Mouse (Mus musculus): Measurements from ENCODE around the gene Prkcg. TPM values are rescaled to one million over a fixed set of nuclear protein-coding genes. Genes with fewer than 3 reads are reported as not detected.
"Not testable (repeated sequence)": the region's sequence is repeated elsewhere in the genome, so short reads cannot be mapped to it uniquely, and the experiment has no call there.

Prkcg gene
- polyA plus RNA-seq, 1 experiment from 2014 or later: 0.73 TPM

DNA sequence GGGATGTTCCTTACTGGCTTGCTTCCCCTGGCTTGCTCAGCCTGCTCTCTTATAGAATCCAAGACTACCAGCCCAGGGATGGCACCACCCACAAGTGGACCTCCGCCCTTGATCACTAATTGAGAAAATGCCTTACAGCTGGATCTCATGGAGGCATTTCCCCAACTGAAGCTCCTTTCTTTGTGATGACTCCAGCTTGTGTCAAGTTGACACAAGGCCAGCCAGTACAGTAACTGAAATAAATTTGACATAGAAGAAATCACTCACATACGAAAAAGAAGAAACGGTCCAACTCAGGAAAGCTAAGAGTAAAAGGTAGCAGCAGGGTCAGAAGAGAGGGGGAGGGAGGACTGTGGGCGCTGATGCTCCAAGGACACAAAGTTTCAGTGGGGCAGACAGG is 12.2 kb upstream of the Prkcg start:
- WGBS: 32% methylated on average over 4 of the region's 4 CpGs
- H3K9me3 ChIP-seq, H3K9ac ChIP-seq: not testable (repeated sequence)

DNA sequence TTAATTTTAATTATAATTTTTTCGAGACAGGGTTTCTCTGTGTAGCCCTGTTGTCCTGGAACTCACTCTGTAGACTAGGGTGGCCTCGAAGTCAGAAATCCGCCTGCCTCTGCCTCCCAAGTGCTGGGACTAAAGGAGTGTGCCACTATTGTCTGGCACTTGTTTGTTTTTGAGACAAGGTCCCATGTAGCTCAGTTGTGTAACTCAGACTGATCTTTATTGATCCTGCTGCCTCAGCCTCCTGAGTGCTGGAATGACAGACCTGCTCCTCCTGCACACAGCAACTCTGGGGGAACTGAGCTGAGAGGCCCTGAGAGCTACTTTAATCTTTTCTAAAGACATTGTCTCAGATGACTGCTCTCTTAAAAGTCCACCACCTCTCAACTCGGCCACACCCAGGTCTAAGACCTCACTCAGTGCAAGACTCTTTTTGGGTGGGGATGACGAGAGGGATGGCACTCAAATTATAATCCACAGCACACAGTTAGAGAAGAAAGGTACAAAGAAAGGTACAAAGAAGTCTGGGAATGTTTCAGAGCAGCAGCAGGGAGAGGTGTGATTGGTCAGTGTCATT is 8.8 kb upstream of the Prkcg start:
- Histone ChIP-seq H3K4me3 (replicated peaks) (no peak overlapping the region), H3K4me1 (peaks cover 5% of the 10 kb centered on the region; the same call in 1 of the 2 replicates), H3K36me3 (replicated peaks) (no peaks in the 10 kb centered on the region), H3K9me3 (no peaks in the 10 kb centered on the region), H3K9ac (no peak overlapping the region), H3K27ac (no peak overlapping the region), H3K4me2 (no peak overlapping the region), H3K27me3 (no peaks in the 10 kb centered on the region)
- WGBS: 61% methylated on average over 5 of the region's 5 CpGs
- no peak for ATAC-seq (ENCODE audit: low FRiP score)

More for the DNA sequence above, 12.2 kb upstream of the Prkcg start:
- not testable (repeated sequence) for H3K4me3 ChIP-seq (replicated peaks); ATAC-seq (ENCODE audit: low FRiP score); H3K27ac ChIP-seq; H3K4me1 ChIP-seq; H3K36me3 ChIP-seq (replicated peaks); H3K4me2 ChIP-seq; H3K27me3 ChIP-seq

DNA sequence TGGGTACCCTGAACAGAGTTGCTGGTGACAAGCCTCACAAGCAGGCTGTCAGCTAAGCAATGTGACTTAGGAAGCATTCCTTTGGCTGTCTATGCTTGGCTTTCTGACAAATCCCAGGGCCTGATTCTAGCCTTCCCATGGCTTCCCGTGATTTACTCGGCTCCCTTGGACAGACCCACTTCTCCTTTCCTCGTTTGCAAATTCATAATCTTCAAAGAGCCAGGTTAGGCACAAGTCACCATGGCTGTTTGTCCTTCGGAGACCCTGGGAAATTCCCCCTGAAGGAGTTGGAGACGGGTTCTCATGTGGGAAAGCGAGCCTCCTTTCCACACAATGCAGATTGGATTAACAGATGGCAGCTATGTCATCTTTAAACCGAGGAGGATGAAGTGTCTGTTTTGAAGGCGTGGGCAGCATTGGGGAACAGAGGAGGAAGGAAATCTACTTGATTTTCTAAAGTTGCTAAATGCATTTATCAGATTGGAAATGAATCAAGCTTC is 8.3 kb upstream of the Prkcg start:
- Histone ChIP-seq H3K9ac (no peak overlapping the region), H3K4me2 (no peak overlapping the region), H3K4me3 (replicated peaks) (no peak overlapping the region), H3K27me3 (no peaks in the 10 kb centered on the region), H3K4me1 (peaks cover 5% of the 10 kb centered on the region; the same call in 1 of the 2 replicates), H3K9me3 (no peaks in the 10 kb centered on the region), H3K27ac (no peak overlapping the region), H3K36me3 (replicated peaks) (no peaks in the 10 kb centered on the region)
- WGBS: 53% methylated on average over 8 of the region's 8 CpGs
- ATAC-seq (ENCODE audit: low FRiP score): no peak

DNA sequence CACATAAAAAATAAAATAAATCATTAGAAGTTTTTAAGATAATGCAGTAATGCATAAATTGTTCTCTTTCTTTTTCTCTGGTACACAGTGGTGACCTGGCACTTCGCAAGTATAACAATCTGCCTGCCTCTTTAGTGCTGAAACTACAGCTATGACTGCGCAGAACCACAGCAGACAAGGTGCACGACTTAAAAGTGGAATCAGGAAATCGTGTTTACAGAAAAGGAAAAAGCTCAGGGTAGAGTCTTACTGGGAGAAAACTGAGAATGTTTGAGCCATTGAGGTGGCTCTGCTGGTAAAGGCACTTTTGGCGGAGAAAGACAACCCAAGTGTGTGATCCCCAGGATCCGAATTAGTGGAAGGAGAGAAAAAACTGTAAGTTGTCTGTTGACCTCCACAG is 7.2 kb upstream of the Prkcg start:
- no peak overlapping the region for H3K4me2 ChIP-seq
- H3K9ac ChIP-seq: no peak overlapping the region
- H3K9me3 ChIP-seq: no peaks in the 10 kb centered on the region
- H3K4me3 ChIP-seq (replicated peaks): no peak overlapping the region
- WGBS: 85% methylated on average over 6 of the region's 6 CpGs
- no peaks in the 10 kb centered on the region for H3K27me3 ChIP-seq
- no peak for ATAC-seq (ENCODE audit: low FRiP score)
- H3K27ac ChIP-seq: no peak overlapping the region
- H3K4me1 ChIP-seq: peaks cover 5% of the 10 kb centered on the region; the same call in 1 of the 2 replicates
- H3K36me3 ChIP-seq (replicated peaks): no peaks in the 10 kb centered on the region

DNA sequence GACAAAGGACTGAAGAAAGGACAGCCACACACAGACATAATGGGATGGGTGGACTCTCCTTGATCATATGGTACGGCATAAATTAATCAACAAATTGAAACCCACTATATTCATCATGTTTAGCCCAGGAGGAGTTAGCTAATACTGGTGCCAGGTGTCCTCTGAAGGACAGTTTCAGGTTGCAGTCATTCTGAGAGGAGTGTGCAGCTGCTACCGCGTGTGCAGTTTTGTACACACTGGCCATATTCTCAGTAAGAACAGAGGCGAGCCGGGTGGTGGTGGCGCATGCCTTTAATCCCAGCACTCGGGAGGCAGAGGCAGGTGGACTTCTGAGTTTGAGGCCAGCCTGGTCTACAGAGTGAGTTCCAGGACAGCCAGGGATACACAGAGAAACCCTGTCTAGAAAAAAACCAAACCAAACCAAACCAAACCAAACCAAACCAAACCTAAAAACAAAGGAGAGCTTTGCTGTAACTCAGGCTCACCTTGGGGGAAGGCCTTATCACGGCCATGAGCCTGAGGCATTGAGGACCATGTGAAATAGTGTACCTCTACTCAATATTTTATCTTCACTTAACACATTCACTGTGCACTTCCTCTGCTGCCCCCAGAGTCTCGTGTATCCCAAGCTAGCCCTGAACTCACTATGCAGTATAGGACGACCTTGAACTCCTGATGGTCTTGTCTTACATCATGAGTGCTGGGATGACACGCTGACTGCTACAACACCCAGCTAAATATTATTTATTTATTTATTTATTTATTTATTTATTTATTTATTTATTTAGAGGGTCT is 5.7 kb upstream of the Prkcg start:
- no peaks in the 10 kb centered on the region for H3K4me1 ChIP-seq
- no peak overlapping the region for H3K4me2 ChIP-seq
- H3K27me3 ChIP-seq: no peaks in the 10 kb centered on the region
- WGBS: 87% methylated on average over 11 of the region's 11 CpGs
- no peak overlapping the region for H3K4me3 ChIP-seq (replicated peaks)
- no peak overlapping the region for H3K9ac ChIP-seq
- H3K9me3 ChIP-seq: no peaks in the 10 kb centered on the region
- no peaks in the 10 kb centered on the region for H3K36me3 ChIP-seq (replicated peaks)
- no peak overlapping the region for H3K27ac ChIP-seq
- ATAC-seq (ENCODE audit: low FRiP score): no peak

DNA sequence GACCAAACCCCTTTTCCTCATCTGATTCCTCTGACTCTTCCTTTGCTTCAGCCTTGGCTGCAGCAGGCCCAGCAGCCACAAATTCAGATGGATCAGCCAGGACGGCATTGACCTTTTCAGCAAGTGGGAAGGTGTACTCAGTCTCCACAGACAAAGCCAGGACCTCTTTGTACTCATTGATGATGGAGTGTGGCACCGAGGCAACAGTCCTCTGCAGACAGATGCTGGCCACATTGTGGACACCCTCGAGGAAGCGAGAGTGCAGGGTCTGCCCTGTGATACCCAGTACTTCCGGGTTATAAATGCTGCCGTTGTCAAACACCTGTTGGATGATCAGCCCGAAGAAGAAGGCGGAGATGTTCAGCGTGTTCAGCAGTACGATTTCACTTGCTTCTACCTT is 4.4 kb upstream of the Prkcg start:
- H3K9me3 ChIP-seq: no peaks in the 10 kb centered on the region
- H3K4me2 ChIP-seq: no peak overlapping the region
- H3K27me3 ChIP-seq: no peaks in the 10 kb centered on the region
- ATAC-seq (ENCODE audit: low FRiP score): no peak
- H3K4me3 ChIP-seq (replicated peaks): no peak overlapping the region
- 84% methylated on average over 10 of the region's 10 CpGs for WGBS
- H3K36me3 ChIP-seq (replicated peaks): no peaks in the 10 kb centered on the region
- H3K27ac ChIP-seq: no peak overlapping the region
- H3K9ac ChIP-seq: no peak overlapping the region
- H3K4me1 ChIP-seq: no peaks in the 10 kb centered on the region; the same call in 1 of the 2 replicates

DNA sequence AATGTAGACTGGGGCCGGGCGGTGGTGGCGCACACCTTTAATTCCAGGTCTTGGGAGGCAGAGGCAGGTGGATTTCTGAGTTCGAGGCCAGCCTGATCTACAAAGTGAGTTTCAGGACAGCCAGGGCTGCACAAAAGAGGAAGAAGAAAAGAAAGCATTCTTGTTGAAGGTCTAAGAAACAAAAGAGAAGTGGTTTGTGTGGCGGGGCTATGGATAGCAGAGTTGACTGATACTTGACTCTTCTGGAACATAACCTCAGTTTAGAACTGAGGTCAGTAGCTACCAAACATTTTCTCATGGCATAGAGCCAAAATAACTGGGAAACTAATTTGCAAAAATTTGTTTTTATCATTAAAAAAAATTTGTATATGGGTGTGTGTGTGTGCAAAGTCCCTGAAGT is 2.9 kb upstream of the Prkcg start:
- ATAC-seq (ENCODE audit: low FRiP score): no peak
- Histone ChIP-seq H3K9me3 (no peaks in the 10 kb centered on the region), H3K27me3 (no peaks in the 10 kb centered on the region), H3K27ac (no peak overlapping the region), H3K4me3 (replicated peaks) (no peak overlapping the region), H3K4me2 (no peak overlapping the region), H3K36me3 (replicated peaks) (no peaks in the 10 kb centered on the region), H3K4me1 (peaks cover 7% of the 10 kb centered on the region), H3K9ac (no peak overlapping the region)
- 93% methylated on average over 5 of the region's 5 CpGs for WGBS

DNA sequence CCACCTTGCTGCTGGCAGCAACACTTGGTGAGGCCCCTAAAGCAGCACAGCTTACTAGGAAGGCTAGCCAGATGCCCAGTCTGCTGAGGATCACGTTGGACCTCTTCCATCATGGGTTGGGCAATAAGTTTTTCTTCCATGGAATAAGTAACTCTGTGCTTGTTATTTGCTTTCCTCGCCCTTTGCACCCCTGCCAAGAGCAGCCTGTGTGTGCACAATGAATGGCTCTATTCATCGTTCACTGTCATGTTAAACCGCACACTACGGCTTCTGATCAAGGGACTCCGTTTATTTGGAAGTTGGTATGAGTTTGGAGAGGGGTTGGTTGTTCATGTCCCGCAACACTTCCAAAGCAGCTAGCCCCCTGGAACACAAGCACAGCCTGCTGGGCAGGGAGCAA is 1.8 kb upstream of the Prkcg start:
- 53% methylated on average over 7 of the region's 7 CpGs for WGBS
- no peaks in the 10 kb centered on the region for H3K27me3 ChIP-seq
- no peak overlapping the region for H3K27ac ChIP-seq
- no peak overlapping the region for H3K4me2 ChIP-seq
- no peaks in the 10 kb centered on the region for H3K36me3 ChIP-seq (replicated peaks)
- no peak overlapping the region for H3K4me3 ChIP-seq (replicated peaks)
- no peaks in the 10 kb centered on the region for H3K9me3 ChIP-seq
- no peak for ATAC-seq (ENCODE audit: low FRiP score)
- H3K9ac ChIP-seq: no peak overlapping the region
- H3K4me1 ChIP-seq: peaks cover 12% of the 10 kb centered on the region

DNA sequence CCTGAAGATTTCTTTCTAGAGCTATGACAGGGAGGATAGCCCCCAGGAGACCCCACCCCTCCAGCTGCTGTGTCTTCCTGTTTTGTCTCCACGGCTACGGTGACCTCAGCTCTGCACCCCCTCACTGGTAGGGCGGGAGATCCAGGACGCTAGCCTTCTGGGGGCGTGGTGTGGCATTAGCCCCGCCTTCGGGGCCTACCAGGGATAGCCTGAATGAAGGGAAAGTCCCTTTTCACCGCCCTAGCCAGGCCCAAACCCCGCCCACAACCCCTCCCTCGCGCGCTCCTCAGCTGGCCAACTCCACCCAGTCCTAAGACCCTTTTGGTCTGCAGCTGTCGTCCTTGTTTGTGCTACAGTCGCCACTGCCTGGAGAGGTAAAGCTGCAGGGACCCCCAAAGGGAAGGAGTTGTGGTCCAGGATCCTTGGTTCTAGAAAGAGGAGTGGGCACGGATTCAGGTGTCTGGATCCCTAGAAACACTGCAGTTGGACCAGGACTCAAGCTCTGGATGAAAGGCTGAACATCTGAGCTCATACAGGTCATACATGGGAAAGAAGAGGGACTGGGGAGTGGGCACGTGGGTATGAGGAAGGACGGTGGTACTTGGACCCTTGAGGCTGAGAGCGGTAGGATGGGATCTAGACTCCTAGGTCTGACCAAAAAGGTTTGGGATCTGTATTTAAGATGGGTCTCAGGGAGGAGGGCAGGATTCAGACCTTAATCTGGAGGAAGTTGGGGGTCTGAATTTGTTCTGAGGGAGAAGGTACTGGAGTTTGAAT is 1.5 kb downstream of the Prkcg start:
- H3K27ac ChIP-seq: peak overlapping the region; percentile 59
- H3K9me3 ChIP-seq: no peaks in the 10 kb centered on the region
- H3K9ac ChIP-seq: peak overlapping the region; percentile 43
- peaks cover 14% of the 10 kb centered on the region for H3K36me3 ChIP-seq (replicated peaks)
- ATAC-seq (ENCODE audit: low FRiP score): peak; percentile 95
- peak overlapping the region; percentile 52 for H3K4me2 ChIP-seq
- no peaks in the 10 kb centered on the region for H3K27me3 ChIP-seq
- 1% methylated on average over 18 of the region's 18 CpGs for WGBS
- H3K4me3 ChIP-seq (replicated peaks): peak overlapping the region; percentile 39
- H3K4me1 ChIP-seq: peaks cover 19% of the 10 kb centered on the region

DNA sequence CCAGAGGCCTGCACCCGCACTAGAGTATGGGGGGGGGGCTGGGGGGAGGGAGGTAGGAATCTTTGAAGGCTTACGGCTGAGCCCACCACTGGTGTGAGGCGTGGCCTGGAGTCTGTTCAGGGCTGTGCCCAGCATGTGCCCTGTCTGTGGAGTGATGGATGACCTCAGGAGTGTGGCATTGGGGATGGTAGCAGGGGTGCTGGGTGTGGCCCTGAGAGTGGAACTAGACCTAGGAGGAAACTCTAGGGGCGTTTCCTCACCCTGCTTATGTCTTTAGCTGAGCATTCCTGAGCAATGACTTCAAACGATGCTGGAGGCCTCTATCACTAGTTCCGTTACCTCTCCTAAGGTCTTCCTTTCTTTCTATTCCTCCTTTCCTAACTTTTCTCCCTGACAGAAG is 2.2 kb downstream of the Prkcg start:
- Histone ChIP-seq H3K4me2 (peak overlapping the region; percentile 52), H3K4me3 (replicated peaks) (peak overlapping the region; percentile 39; the same call in 1 of the 2 replicates), H3K27ac (peak overlapping the region; percentile 36; the same call in 1 of the 2 replicates), H3K36me3 (replicated peaks) (peaks cover 19% of the 10 kb centered on the region), H3K9ac (peak overlapping the region; percentile 43), H3K4me1 (peaks cover 19% of the 10 kb centered on the region), H3K9me3 (no peaks in the 10 kb centered on the region), H3K27me3 (no peaks in the 10 kb centered on the region)
- 57% methylated on average over 6 of the region's 6 CpGs for WGBS
- peak; percentile 6; the same call in 1 of the 2 replicates for ATAC-seq (ENCODE audit: low FRiP score)

DNA sequence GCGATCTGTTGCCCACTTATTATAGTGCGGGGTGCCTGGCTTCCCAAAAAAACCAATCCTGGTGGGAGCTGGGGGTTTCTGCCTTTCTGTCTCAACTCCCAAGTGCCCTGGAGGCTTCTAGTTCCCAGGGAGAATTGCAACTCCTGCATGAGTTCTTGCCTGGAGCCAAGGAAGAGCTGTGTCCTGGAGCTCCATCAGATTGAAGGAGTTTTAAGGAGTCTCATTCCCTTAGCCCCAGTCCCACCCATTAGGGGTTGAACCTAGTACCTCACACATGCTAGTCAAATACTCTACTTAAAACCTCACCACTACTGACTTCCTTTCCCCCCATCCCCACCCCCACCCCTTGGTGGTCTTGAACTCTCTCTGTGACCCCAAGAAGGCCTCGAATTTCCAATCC is 2.8 kb downstream of the Prkcg start:
- Histone ChIP-seq H3K4me1 (peaks cover 19% of the 10 kb centered on the region), H3K27ac (no peak overlapping the region), H3K4me2 (no peak overlapping the region), H3K4me3 (replicated peaks) (no peak overlapping the region), H3K36me3 (replicated peaks) (peaks cover 23% of the 10 kb centered on the region), H3K9ac (no peak overlapping the region), H3K27me3 (no peaks in the 10 kb centered on the region), H3K9me3 (no peaks in the 10 kb centered on the region)
- no peak for ATAC-seq (ENCODE audit: low FRiP score)
- WGBS: 79% methylated on average over 3 of the region's 3 CpGs

DNA sequence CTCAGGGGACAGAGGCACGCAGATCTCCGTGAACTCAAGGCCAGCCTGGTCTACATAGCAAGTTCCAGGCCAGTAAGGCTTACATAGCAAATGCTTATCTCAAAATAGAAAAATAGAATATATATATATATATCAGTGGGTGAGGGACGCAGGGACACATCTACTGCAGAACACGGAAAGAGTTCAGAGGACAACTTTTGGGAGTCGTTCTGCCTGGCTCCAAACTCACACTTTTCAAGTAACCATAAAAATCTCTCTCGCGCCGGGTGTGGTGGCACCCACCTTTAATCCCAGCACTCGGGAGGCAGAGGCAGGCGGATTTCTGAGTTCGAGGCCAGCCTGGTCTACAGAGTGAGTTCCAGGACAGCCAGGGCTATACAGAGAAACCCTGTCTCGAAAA is 3.3 kb downstream of the Prkcg start:
- H3K4me2 ChIP-seq: peak overlapping the region; percentile 51
- 87% methylated on average over 12 of the region's 12 CpGs for WGBS
- not testable (repeated sequence) for ATAC-seq (ENCODE audit: low FRiP score); H3K9ac ChIP-seq; H3K9me3 ChIP-seq; H3K4me3 ChIP-seq (replicated peaks); H3K27ac ChIP-seq; H3K27me3 ChIP-seq
- peaks cover 28% of the 10 kb centered on the region for H3K36me3 ChIP-seq (replicated peaks)
- H3K4me1 ChIP-seq: peaks cover 19% of the 10 kb centered on the region

Measured in forebrain, embryonic 12.5 days (tissue).